Mouse (Mus musculus) common myeloid progenitor, adult 5-6 weeks (primary cell): ENCODE data around the gene 1700086D15Rik. TPM values are rescaled to one million over a fixed set of nuclear protein-coding genes. Genes with fewer than 3 reads are reported as not detected.

Source experiments
- ATAC-seq: replicated peaks from 2 replicates; pipeline ENCODE4 v1.8.0; 2016; ENCODE audit warnings: low read depth, mild to moderate bottlenecking, moderate TSS enrichment, inconsistent platforms; ENCODE audit not compliant: poor library complexity, severe bottlenecking
- total RNA-seq: library from RNA; stranded (forward); fragments of 200-1000, 187-1606 nt; gene quantifications from 2 replicates; pipeline ENCODE4 v1.2.3, GENCODE M21; 2017

Gene 1700086D15Rik
- total RNA-seq, 1 experiment from 2014 or later, result not detected

GRCm38 (mm10) chr11:65139030-65139429, 20.7 kb downstream of the 1700086D15Rik start:
- no peak for ATAC-seq

DNA sequence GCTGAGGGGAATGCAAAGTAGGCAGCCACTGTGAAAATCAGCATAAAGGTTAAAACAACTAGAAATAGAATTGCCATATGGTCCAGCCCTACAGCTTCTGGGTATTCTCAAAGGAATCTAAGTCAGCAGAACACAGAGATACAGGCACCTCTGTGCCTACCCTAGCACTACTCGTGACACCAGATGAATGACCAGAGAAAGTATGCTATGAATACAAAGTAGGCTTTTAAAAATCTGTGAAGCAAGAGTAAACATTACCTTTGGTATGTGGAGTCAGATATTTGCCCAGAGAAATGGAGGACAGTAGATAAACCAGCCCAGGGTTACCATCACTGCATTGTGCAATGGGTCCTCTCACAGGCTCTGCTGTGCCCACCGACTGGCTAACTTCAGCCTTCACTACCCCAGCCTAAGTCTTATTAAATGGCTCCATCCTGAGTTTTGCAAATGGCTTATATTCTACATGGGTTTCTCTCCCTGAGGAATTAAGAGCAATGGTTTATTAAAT, 22.5 kb downstream of the 1700086D15Rik start:
- ATAC-seq, result no peak

DNA sequence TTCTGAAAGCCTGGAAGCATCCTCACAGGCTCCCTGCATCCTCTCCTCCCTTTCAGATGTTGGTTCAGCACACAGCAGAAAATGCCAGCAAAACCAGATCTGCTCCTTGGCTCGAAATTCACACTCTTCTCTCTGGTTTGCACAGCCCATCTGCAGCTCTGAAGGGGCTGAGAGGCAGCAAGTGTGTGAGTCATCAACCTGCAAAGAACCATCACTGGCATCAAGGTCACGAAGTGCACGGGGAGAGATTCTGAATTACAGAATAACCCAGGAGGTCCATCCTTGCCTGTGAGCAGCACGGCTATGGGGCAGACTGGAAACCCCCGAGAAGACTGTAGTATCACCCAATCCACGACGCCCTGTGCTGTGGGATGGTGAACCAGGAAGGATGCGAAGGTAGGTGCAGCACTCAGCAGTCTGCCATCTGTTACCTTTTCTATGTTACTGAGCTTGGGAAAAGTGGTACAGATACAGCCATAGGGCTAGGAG, 24.4 kb downstream of the 1700086D15Rik start:
- no peak for ATAC-seq

GRCm38 (mm10) chr11:65133661-65134060, 26.0 kb downstream of the 1700086D15Rik start:
- ATAC-seq, result no peak

GRCm38 (mm10) chr11:65129110-65129509, 30.6 kb downstream of the 1700086D15Rik start:
- ATAC-seq, result no peak

GRCm38 (mm10) chr11:65128666-65129065, 31.0 kb downstream of the 1700086D15Rik start:
- no peak for ATAC-seq

DNA sequence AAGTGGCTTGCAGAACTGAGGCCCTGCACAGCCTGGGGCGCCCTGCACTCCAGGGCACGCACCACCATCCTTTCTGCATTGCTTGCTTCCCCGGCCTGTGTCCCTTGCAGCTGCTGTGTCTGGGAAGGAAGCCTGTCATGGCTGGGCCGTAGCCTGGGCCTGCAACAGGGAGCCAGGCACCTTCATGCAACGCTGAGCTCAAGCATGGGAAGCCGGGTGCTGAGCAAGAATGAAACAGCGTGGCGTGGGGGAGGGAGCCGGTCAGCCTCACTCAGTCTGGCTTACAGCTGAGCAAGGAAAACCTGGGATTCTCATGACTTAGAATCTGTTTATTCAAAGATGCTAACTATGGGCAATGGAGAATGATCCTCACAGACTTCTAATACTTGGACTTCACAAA, 33.1 kb downstream of the 1700086D15Rik start:
- ATAC-seq, result no peak

DNA sequence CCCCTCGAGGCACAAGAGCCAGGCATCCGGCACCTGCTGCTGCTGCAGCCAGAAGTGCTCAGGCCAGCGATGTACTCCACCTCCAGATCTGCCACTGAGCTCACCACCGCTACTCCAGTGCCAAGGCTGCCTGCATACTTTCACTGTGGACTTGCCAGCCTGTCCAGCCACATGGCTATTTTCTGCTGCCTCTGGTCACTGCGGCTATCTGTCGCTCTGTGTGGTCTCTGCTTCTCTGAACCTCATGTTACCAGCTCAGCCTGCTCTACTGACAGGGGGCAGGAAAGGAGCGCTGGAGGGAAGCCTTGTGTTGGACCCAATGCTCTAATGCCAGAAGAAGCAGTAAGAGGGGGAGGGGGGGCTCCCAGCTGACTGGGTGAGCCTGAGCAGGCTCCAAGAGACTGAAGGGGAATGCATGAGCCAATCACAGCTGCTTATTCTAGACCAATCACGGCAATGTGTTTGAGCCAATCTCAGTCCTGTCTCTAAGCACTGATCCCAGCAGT, 34.7 kb downstream of the 1700086D15Rik start:
- no peak for ATAC-seq

DNA sequence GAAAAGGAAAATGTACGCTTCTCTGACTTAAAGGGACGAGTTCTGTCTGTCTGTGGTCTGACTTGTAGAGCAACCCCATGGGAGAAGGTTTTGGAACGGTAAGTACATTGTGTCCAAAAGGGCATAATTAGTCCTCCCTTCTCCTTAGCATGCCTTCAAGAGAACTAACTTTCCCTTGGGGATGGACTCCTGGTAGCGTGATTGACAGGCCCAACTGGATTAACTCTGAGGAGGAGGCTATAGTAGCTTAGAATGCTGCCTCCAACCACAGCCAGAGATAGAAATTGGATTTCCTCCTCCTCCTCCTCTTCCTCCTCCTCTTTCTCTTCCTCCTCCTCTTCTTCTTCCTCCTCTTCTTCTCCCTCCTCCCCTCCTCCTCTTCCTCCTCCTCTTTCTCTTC, 39.4 kb downstream of the 1700086D15Rik start:
- ATAC-seq, result no peak

DNA sequence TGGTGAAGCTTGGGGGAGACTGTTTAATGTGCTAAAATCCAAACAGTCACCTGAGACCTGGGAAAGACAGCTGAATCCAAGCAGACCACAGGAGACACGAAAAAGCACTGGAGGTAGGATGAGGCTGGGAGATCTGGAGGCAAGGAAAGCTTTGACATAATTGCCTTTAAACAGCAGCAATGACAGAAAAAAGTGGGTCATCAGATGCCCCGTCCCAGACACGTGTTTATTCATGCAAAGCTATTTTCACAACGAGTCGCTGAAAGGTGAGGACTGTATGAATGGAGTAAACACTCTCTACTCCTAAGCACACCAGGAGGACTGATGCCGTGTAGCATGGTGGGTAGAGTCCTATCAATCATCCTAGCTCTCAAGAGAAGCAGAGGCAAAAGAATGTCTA, 43.9 kb downstream of the 1700086D15Rik start:
- ATAC-seq, result no peak

- no peak for ATAC-seq
These were observed 47.6 kb downstream of the 1700086D15Rik start for GRCm38 (mm10) chr11:65112086-65112485.

DNA sequence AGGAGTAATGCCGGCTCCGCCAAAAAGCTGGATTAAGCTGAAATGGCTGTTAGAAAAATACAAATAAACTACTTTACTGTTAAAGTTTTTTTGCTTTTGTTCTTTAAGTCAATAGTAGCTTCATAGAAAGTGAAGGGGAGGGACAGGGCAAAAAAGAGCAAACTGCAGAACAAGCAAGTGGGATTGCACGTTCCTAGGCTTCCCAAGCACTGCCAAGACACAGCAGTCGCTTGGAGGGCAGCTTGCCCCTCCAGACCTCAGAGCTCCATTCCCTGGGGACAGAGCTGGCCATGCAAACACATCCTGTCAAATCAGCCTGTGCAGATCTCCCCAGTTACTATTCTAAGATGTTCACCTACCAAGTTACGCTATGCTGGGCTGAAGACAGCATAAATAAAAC, 48.0 kb downstream of the 1700086D15Rik start:
- no peak for ATAC-seq

DNA sequence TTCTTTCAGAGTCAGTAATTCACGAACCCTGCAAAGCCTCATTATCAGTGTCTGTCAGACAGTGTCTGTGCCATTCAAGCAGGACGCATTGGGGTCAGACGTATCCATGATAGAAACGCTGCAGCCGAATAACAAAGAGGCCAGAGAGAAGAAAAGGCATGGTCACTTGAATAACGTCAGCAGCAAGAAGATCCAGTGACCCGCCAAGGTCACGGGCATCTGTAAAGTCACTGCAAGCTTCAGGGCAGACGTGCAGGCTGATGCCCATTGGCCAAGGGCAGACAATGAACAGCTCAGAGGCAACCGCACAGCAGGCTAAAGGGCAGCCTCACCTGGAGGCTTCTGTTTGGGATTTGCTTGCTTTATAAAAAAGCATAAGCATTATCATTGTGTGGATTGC, 49.6 kb downstream of the 1700086D15Rik start:
- ATAC-seq, result no peak

DNA sequence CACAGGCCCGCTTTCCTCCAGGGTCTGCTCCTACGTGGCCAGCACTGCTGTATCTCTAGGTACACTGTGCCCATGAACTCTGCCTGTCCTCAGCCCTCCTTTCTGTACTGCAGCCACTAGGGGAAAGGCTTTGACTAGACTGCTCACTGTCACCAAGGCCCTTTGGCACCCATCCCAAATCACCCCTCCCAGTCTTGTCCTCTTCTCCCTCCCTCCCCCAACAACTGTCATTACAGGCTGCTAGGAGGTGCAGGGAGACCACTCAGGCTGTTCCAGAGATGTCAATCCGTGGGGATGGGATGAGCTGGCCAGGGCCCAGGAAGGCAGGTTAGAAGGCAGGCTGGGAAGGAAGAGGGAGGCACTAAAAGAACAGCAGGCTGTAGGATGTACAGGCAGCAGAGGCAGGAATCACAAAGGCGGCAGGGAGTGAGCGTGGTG, 51.9 kb downstream of the 1700086D15Rik start:
- no peak for ATAC-seq

GRCm38 (mm10) chr11:65107151-65107550, 52.5 kb downstream of the 1700086D15Rik start:
- ATAC-seq, result no peak

DNA sequence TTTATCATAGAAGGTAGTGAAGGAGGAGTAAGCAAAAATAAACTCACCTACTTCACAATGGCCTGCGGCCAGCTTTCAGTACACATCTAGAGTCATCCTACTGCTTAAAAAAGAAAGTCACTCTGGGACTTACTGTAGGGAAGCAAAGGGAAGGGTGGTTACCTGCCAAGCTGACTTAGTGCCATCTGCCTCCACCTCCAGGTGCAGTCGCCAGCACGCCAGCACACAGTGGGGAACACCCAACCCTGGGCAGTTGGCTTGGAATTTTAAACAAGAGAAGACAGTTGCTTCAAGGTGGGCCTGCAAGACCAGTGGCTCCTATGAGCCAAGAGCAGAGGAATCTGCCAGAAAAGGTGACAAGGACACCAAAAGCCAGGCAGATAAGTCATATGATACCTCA, 55.6 kb downstream of the 1700086D15Rik start:
- no peak for ATAC-seq

Other genes starting within 250 kb of the 1700086D15Rik start
- gene Elac2, start 180.9 kb downstream of the 1700086D15Rik start, total RNA-seq, result 42.6 and 44.3 TPM in 2 replicates
- gene Arhgap44, start 3.1 kb upstream of the 1700086D15Rik start, total RNA-seq, result not detected in 2 replicates
- not detected in 2 replicates for gene Myocd, start 110.1 kb upstream of the 1700086D15Rik start, total RNA-seq